Mouse (Mus musculus) stomach, postnatal 0 days (tissue): ENCODE data around the gene Macrod1. TPM values are rescaled to one million over a fixed set of nuclear protein-coding genes. Genes with fewer than 3 reads are reported as not detected.

Source experiments
- ATAC-seq: fragments of 200-750 bp; cut with Nextera tagmentation; 2 replicates; pipeline ENCODE4 v1.8.0; 2017; ENCODE audit not compliant: low FRiP score, low TSS enrichment
- DNase-seq: peaks from one replicate; pipeline ENCODE4 v3.0.0-alpha.2; 2016; ENCODE audit warnings: low spot score
- H3K27ac ChIP-seq: fragments of 300-500 bp; sonication (generic); replicated peaks from 2 replicates; pipeline ENCODE4 v1.5.1; 2014; ENCODE audit warnings: mild to moderate bottlenecking, control low read depth
- H3K27me3 ChIP-seq: fragments of 300-500 bp; sonication (generic); 2 replicates; pipeline ENCODE4 v1.6.1; 2014; ENCODE audit warnings: low read length; ENCODE audit not compliant: control insufficient read depth, insufficient read depth
- H3K36me3 ChIP-seq: fragments of 300-500 bp; sonication (generic); 2 replicates; pipeline ENCODE4 v1.6.1; 2014; ENCODE audit warnings: low read length, mixed read lengths; ENCODE audit not compliant: control insufficient read depth, insufficient read depth
- H3K4me1 ChIP-seq: fragments of 300-500 bp; sonication (generic); replicated peaks from 2 replicates; pipeline ENCODE4 v1.6.1; 2014; ENCODE audit warnings: antibody characterized with exemption; ENCODE audit not compliant: control insufficient read depth, insufficient read depth
- H3K4me2 ChIP-seq: fragments of 300-500 bp; sonication (generic); replicated peaks from 2 replicates; pipeline ENCODE4 v1.6.1; 2014; ENCODE audit warnings: low read depth, mild to moderate bottlenecking, control low read depth, moderate library complexity
- H3K4me3 ChIP-seq: fragments of 300-500 bp; sonication (generic); 2 replicates; pipeline ENCODE4 v1.5.1; 2014; ENCODE audit warnings: low read depth, low read length, control low read depth
- H3K9ac ChIP-seq: fragments of 300-500 bp; sonication (generic); 2 replicates; pipeline ENCODE4 v1.6.1; 2014; ENCODE audit warnings: mild to moderate bottlenecking, low read length, control low read depth, mixed read lengths
- H3K9me3 ChIP-seq: fragments of 300-500 bp; sonication (generic); 2 replicates; pipeline ENCODE4 v1.6.1; 2016; ENCODE audit warnings: low read length; ENCODE audit not compliant: control insufficient read depth
- CTCF ChIP-seq: IDR thresholded peaks from 2 replicates; pipeline ENCODE4 v1.5.1; 2016; ENCODE audit warnings: antibody characterized with exemption, low read depth, mild to moderate bottlenecking, moderate library complexity
- EP300 ChIP-seq: optimal IDR thresholded peaks from 2 replicates; pipeline ENCODE3; 2016; ENCODE audit warnings: antibody characterized with exemption
- WGBS: fragments of 180-500 bp; shearing (Covaris S2); extraction: QIAGEN DNeasy Blood & Tissue Kit; methylation state at CpG from one replicate; pipeline ENCODE4 v1.1.7; 2014; 5-methylcytosine and 5-hydroxymethylcytosine counted together
- polyA plus RNA-seq: library from polyadenylated mRNA; unstranded; fragments of >200 nt; fragmentation: Nextera tagmentation; extraction: Ambion mirVana; gene quantifications from 2 replicates; pipeline ENCODE4 v1.2.1, GENCODE M21; 2015

Gene Macrod1
- polyA plus RNA-seq, 1 experiment from 2014 or later, result 16.8 TPM

DNA sequence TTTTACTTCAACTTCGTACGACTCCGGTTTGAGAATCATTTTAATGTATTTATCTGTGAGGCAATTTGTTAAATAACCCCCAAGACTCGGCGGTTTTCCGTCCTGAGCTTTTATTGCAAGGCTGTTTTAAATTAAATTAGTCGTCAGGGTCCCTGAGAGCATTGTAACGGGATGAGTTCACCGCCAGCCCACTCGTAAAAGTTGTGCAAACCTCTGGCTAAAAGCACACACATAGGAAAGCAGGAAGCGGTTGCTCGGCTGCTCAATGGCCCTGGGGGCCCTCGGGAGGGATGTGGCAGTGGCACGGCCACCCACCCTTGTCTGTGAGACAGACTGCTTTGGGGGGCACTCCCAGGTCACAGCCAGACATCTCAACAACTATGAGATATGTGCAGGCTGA, 81.7 kb downstream of the Macrod1 start:
- no peak for TF ChIP-seq EP300
- no peak for TF ChIP-seq CTCF
- 64% methylated on average over 14 of the region's 14 CpGs for WGBS
- no peak for ATAC-seq

DNA sequence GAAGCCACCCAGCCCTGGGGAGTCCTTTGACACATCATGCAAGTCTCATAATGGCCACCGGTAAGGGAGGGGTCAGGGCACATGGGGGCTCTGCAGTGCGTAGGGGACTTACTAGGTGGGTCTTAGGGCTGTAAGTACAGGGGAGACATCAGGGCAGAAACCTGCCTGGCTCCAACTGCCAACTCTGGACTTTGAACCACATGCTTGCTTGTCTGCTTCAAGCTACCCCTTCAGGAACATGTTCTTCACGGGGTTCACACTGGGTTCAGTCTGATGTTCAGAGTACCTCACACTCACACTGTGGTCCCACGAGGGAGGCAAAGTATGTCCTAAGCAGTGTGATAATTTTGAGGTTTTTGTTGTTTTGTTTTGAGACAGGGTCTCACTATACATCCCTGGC, 82.7 kb downstream of the Macrod1 start:
- DNase-seq, result no peak
- H3K36me3 ChIP-seq, result no peaks in the 10 kb centered on the region
- H3K4me2 ChIP-seq, result no peak overlapping the region
- no peak for ATAC-seq
- TF ChIP-seq EP300 (no peak), CTCF (no peak)
- H3K9me3 ChIP-seq, result no peaks in the 10 kb centered on the region
- WGBS, result 65% methylated on average over 4 of the region's 4 CpGs
- H3K4me1 ChIP-seq, result peaks cover 15% of the 10 kb centered on the region; the same call in 1 of the 2 replicates
- H3K9ac ChIP-seq, result no peak overlapping the region
- H3K27ac ChIP-seq, result no peak overlapping the region
- H3K27me3 ChIP-seq, result no peaks in the 10 kb centered on the region
- no peak overlapping the region for H3K4me3 ChIP-seq

More for the DNA sequence above, 81.7 kb downstream of the Macrod1 start:
- peaks cover 12% of the 10 kb centered on the region; the same call in 1 of the 2 replicates for H3K4me1 ChIP-seq
- no peaks in the 10 kb centered on the region for H3K27me3 ChIP-seq
- H3K9me3 ChIP-seq, result no peaks in the 10 kb centered on the region
- no peak overlapping the region for H3K9ac ChIP-seq
- no peak overlapping the region for H3K27ac ChIP-seq
- DNase-seq, result no peak
- H3K4me2 ChIP-seq, result no peak overlapping the region
- H3K4me3 ChIP-seq, result no peak overlapping the region
- no peaks in the 10 kb centered on the region for H3K36me3 ChIP-seq

DNA sequence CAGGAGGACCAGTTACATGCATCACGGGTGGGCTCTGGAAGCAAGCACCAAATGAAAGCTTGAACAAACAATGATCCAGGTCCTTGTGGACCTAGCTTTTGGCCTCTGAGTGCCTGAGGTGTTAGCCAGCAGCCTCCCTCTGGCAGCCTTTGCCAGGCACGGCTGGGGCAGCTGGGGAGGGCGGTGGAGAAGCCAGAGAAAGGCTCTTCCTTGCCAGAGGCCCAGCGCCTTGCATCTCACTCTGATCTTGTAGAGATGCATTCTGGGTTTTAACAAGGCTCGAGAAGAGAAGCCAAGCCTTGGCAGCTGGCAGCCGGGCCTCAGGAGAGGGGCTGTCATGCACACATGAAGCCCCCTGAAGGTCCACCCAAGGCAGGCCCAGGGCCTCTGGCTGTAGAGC, 83.8 kb downstream of the Macrod1 start:
- Histone ChIP-seq H3K27me3 (no peaks in the 10 kb centered on the region), H3K9ac (0 out of 2 replicates have a peak overlapping the region, but pooled peaks have one; percentile 27), H3K4me1 (peaks cover 9% of the 10 kb centered on the region; the same call in 1 of the 2 replicates), H3K4me2 (no peak overlapping the region), H3K27ac (no peak overlapping the region), H3K9me3 (no peaks in the 10 kb centered on the region), H3K4me3 (no peak overlapping the region), H3K36me3 (no peaks in the 10 kb centered on the region)
- DNase-seq (no peak), ATAC-seq (no peak)
- WGBS, result 60% methylated on average over 6 of the region's 6 CpGs
- TF ChIP-seq EP300 (no peak), CTCF (no peak)

DNA sequence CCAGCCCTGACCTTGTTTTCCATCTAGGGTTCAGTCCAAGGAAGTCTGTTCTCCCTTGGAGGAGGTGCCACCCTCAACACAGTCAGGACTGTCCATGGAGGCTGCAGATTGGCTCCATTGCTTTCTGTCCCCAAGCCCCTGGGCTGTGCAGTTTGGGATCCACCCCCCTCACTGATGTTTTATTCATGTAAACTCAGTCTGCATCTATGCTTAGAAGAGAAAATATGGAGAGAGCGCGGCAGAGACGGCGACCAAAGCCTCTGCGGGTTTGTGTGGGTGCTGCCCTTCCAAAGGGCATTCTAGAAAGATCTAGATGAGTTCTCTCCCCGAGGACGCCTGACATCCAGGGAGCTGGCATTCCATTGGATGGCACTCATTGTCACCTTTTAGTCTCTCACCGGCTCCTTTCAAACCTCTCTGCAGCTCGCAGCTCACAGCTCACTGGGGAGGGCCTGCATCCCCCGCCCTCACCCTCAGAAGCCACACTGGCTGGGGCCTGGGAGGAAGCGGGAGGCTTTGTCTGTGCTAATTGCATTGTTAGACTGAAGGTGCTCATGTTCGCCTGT, 84.3 kb downstream of the Macrod1 start:
- 72% methylated on average over 12 of the region's 12 CpGs for WGBS
- H3K4me1 ChIP-seq, result peaks cover 3% of the 10 kb centered on the region; the same call in 1 of the 2 replicates
- no peak for DNase-seq

DNA sequence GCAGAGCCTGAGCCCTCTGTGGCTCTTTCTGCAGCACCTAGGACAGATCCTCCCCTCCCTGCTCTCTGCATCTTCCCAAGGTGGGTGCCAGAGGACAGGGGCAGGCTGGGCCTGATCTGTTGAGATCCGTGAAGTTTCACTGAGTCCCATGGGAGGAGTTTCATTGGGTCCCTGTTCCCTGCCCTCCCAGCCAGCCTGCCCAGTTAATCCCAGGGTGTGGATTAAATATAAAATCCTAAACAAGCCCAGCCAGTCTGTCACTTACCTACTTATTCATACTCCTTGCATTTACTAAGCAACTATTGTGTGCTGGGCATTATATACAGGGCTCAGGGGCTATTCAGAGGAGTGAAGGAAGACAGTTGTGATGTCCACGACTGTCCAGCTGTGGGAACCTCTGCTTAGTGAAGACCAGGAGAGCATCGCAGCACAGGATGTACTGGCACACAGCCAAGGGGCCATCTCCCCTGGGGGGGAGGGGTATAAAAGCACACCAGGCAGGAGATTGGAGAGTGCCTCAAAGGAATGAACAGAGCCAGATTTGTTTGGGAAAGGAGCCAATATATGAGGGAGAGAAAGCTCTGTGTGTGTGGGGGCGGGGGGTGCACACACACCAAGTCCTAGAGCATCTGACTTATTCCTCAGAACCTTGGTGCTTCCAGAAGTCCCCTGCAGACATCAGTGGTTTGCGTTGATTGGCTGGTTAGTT, 85.8 kb downstream of the Macrod1 start:
- H3K4me2 ChIP-seq, result no peak overlapping the region
- 0 out of 2 replicates have a peak, but pooled peaks cover 3% of the 10 kb centered on the region for H3K4me1 ChIP-seq
- 30% methylated on average over 5 of the region's 5 CpGs for WGBS
- H3K9me3 ChIP-seq, result no peaks in the 10 kb centered on the region
- no peak overlapping the region for H3K4me3 ChIP-seq
- no peak for ATAC-seq
- H3K27ac ChIP-seq, result peak overlapping the region; percentile 13; the same call in 1 of the 2 replicates
- no peak for DNase-seq
- no peaks in the 10 kb centered on the region for H3K36me3 ChIP-seq
- H3K9ac ChIP-seq, result no peak overlapping the region
- H3K27me3 ChIP-seq, result no peaks in the 10 kb centered on the region
- TF ChIP-seq EP300 (peak; percentile 57), CTCF (no peak)

More for the DNA sequence above, 84.3 kb downstream of the Macrod1 start:
- Histone ChIP-seq H3K36me3 (no peaks in the 10 kb centered on the region), H3K9ac (no peak overlapping the region), H3K4me2 (no peak overlapping the region), H3K4me3 (no peak overlapping the region), H3K27me3 (no peaks in the 10 kb centered on the region), H3K9me3 (no peaks in the 10 kb centered on the region), H3K27ac (no peak overlapping the region)
- ATAC-seq, result no peak
- TF ChIP-seq EP300 (no peak), CTCF (no peak)

DNA sequence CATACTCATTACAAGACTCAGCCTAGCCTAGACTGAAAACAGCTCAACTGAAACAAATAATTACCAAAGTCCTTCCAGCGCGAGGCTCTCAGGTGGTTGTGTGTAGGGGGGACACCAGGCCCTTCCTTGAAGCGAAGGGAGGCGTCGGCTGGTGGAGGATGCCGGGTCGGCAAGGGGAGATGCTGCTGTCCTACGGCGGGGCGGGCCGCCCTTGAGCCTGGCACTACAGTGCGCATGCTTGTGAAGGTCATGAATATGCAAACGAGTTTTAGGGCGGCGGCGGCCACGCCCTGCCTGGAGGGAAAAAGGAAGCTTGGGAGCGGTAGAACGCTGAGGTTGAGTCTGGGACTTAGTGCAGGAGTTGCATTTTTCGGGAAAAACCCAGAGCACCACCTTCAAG, 87.2 kb downstream of the Macrod1 start:
- peak; percentile 82 for DNase-seq
- Histone ChIP-seq H3K4me2 (peak overlapping the region; percentile 54), H3K4me1 (0 out of 2 replicates have a peak, but pooled peaks cover 3% of the 10 kb centered on the region), H3K9ac (peak overlapping the region; percentile 9; the same call in 1 of the 2 replicates), H3K4me3 (peak overlapping the region; percentile 31), H3K36me3 (no peaks in the 10 kb centered on the region), H3K27ac (no peak overlapping the region), H3K9me3 (no peaks in the 10 kb centered on the region), H3K27me3 (no peaks in the 10 kb centered on the region)
- 2% methylated on average over 20 of the region's 20 CpGs for WGBS
- ATAC-seq, result peak; percentile 59; the same call in 1 of the 2 replicates
- TF ChIP-seq EP300 (no peak), CTCF (0 out of 2 replicates have a peak, but pooled peaks have one; percentile 5)
